Mouse (Mus musculus): ENCODE measurements around the gene Pgs1. TPM values are rescaled to one million over a fixed set of nuclear protein-coding genes. Genes with fewer than 3 reads are reported as not detected.

Pgs1 gene
- polyA plus RNA-seq, 1 experiment: 89.1 TPM

GRCm38 (mm10) chr11:117962228-117963067, 23.6 kb upstream of the Pgs1 start:
- WGBS: 92% methylated on average over 10 of the region's 10 CpGs
- Histone ChIP-seq H3K27ac (ENCODE audit: control insufficient read depth, insufficient read depth, low read length) (no peak overlapping the region), H3K36me3 (ENCODE audit: control insufficient read depth, insufficient read depth, low read length) (no peaks in the 10 kb centered on the region), H3K4me1 (replicated peaks; ENCODE audit: control insufficient read depth, insufficient read depth, low read length) (peaks cover 64% of the 10 kb centered on the region), H3K4me3 (ENCODE audit: control insufficient read depth, insufficient read depth, low read length) (no peak overlapping the region), H3K27me3 (ENCODE audit: control insufficient read depth, insufficient read depth, low read length) (no peaks in the 10 kb centered on the region)
- TF ChIP-seq POLR2A (IDR thresholded peaks at IDR 0.05; ENCODE audit: control insufficient read depth, extremely low read depth, insufficient read depth, low read length, poor library complexity) (no peak), CTCF (IDR thresholded peaks at IDR 0.05; ENCODE audit: borderline replicate concordance, control insufficient read depth, extremely low read depth, insufficient read depth, low read length, poor library complexity) (no peak)
- no peak for DNase-seq

- Histone ChIP-seq H3K36me3 (ENCODE audit: control insufficient read depth, insufficient read depth, low read length) (no peaks in the 10 kb centered on the region), H3K4me1 (replicated peaks; ENCODE audit: control insufficient read depth, insufficient read depth, low read length) (peaks cover 69% of the 10 kb centered on the region), H3K27me3 (ENCODE audit: control insufficient read depth, insufficient read depth, low read length) (no peaks in the 10 kb centered on the region), H3K27ac (ENCODE audit: control insufficient read depth, insufficient read depth, low read length) (no peak overlapping the region), H3K4me3 (ENCODE audit: control insufficient read depth, insufficient read depth, low read length) (peak overlapping the region; percentile 21)
- TF ChIP-seq POLR2A (IDR thresholded peaks at IDR 0.05; ENCODE audit: control insufficient read depth, extremely low read depth, insufficient read depth, low read length, poor library complexity) (peak; percentile 48; the same call in 1 of the 2 replicates), CTCF (IDR thresholded peaks at IDR 0.05; ENCODE audit: borderline replicate concordance, control insufficient read depth, extremely low read depth, insufficient read depth, low read length, poor library complexity) (peak; percentile 38; the same call in 1 of the 2 replicates)
- 4% methylated on average over 40 of the region's 40 CpGs for WGBS
- DNase-seq: peak; percentile 98
These were observed 22.9 kb upstream of the Pgs1 start for GRCm38 (mm10) chr11:117963091-117963793.

- Histone ChIP-seq H3K27ac (ENCODE audit: control insufficient read depth, insufficient read depth, low read length) (no peak overlapping the region), H3K4me1 (replicated peaks; ENCODE audit: control insufficient read depth, insufficient read depth, low read length) (peaks cover 71% of the 10 kb centered on the region), H3K4me3 (ENCODE audit: control insufficient read depth, insufficient read depth, low read length) (peak overlapping the region; percentile 21), H3K27me3 (ENCODE audit: control insufficient read depth, insufficient read depth, low read length) (no peaks in the 10 kb centered on the region), H3K36me3 (ENCODE audit: control insufficient read depth, insufficient read depth, low read length) (no peaks in the 10 kb centered on the region)
- 29% methylated on average over 9 of the region's 9 CpGs for WGBS
- TF ChIP-seq POLR2A (IDR thresholded peaks at IDR 0.05; ENCODE audit: control insufficient read depth, extremely low read depth, insufficient read depth, low read length, poor library complexity): no peak
- TF ChIP-seq CTCF (IDR thresholded peaks at IDR 0.05; ENCODE audit: borderline replicate concordance, control insufficient read depth, extremely low read depth, insufficient read depth, low read length, poor library complexity): no peak
- no peak for DNase-seq
These were observed 22.2 kb upstream of the Pgs1 start for GRCm38 (mm10) chr11:117963872-117964271.

DNA sequence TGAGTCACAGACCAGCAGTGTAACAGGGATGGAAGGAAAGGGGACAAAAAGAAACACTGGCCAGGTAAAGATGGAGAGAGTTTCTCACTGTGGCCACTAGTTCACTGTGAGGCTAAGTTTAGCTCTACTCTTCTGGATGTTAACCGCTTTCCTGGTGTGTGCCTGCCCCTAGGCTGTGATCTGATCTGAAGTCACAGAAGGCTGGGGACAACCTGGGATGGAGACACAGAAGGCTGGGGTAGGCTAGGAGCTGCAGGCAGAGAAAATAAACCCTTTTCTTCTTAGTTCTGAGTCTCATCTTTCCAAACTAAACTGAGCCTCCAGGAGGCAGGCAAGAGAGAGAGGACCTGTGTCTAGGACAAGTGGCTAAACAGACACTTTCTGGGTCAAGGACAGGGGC, 21.8 kb upstream of the Pgs1 start:
- WGBS: 53% methylated on average over 1 of the region's 1 CpGs
- TF ChIP-seq POLR2A (IDR thresholded peaks at IDR 0.05; ENCODE audit: control insufficient read depth, extremely low read depth, insufficient read depth, low read length, poor library complexity): no peak
- no peak for TF ChIP-seq CTCF (IDR thresholded peaks at IDR 0.05; ENCODE audit: borderline replicate concordance, control insufficient read depth, extremely low read depth, insufficient read depth, low read length, poor library complexity)
- Histone ChIP-seq H3K4me3 (ENCODE audit: control insufficient read depth, insufficient read depth, low read length) (no peak overlapping the region), H3K27me3 (ENCODE audit: control insufficient read depth, insufficient read depth, low read length) (no peaks in the 10 kb centered on the region), H3K27ac (ENCODE audit: control insufficient read depth, insufficient read depth, low read length) (no peak overlapping the region), H3K4me1 (replicated peaks; ENCODE audit: control insufficient read depth, insufficient read depth, low read length) (peaks cover 69% of the 10 kb centered on the region), H3K36me3 (ENCODE audit: control insufficient read depth, insufficient read depth, low read length) (no peaks in the 10 kb centered on the region)
- no peak for DNase-seq

DNA sequence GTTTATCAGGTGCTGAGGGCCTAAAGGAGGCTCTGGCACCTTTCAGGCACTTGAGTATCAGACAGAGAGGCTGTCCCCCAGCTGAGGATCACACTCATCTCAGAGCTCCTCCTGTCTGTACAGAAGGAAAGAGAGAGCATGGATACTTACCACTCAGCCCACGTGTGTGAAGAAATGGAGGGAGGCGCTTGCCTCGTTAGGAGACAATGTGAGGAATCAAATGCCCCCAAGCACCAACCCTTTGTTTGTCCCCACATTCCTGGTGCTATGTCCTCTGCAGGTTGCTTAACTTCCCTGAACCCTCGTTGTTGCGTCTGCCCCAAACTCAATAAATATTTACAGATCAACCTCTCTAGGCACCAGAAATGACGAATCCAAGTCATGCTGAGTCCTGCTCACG, 21.0 kb upstream of the Pgs1 start:
- Histone ChIP-seq H3K27ac (ENCODE audit: control insufficient read depth, insufficient read depth, low read length) (no peak overlapping the region), H3K27me3 (ENCODE audit: control insufficient read depth, insufficient read depth, low read length) (no peaks in the 10 kb centered on the region), H3K4me3 (ENCODE audit: control insufficient read depth, insufficient read depth, low read length) (no peak overlapping the region), H3K4me1 (replicated peaks; ENCODE audit: control insufficient read depth, insufficient read depth, low read length) (peaks cover 68% of the 10 kb centered on the region), H3K36me3 (ENCODE audit: control insufficient read depth, insufficient read depth, low read length) (no peaks in the 10 kb centered on the region)
- DNase-seq: no peak
- no peak for TF ChIP-seq CTCF (IDR thresholded peaks at IDR 0.05; ENCODE audit: borderline replicate concordance, control insufficient read depth, extremely low read depth, insufficient read depth, low read length, poor library complexity)
- TF ChIP-seq POLR2A (IDR thresholded peaks at IDR 0.05; ENCODE audit: control insufficient read depth, extremely low read depth, insufficient read depth, low read length, poor library complexity): no peak
- 53% methylated on average over 7 of the region's 7 CpGs for WGBS

- 25% methylated on average over 9 of the region's 9 CpGs for WGBS
- Histone ChIP-seq H3K36me3 (ENCODE audit: control insufficient read depth, insufficient read depth, low read length) (no peaks in the 10 kb centered on the region), H3K4me3 (ENCODE audit: control insufficient read depth, insufficient read depth, low read length) (no peak overlapping the region), H3K27me3 (ENCODE audit: control insufficient read depth, insufficient read depth, low read length) (no peaks in the 10 kb centered on the region), H3K27ac (ENCODE audit: control insufficient read depth, insufficient read depth, low read length) (no peak overlapping the region), H3K4me1 (replicated peaks; ENCODE audit: control insufficient read depth, insufficient read depth, low read length) (peaks cover 70% of the 10 kb centered on the region)
- TF ChIP-seq POLR2A (IDR thresholded peaks at IDR 0.05; ENCODE audit: control insufficient read depth, extremely low read depth, insufficient read depth, low read length, poor library complexity) (no peak), CTCF (IDR thresholded peaks at IDR 0.05; ENCODE audit: borderline replicate concordance, control insufficient read depth, extremely low read depth, insufficient read depth, low read length, poor library complexity) (no peak)
- no peak for DNase-seq
These were observed 20.5 kb upstream of the Pgs1 start for GRCm38 (mm10) chr11:117965561-117965981.

Measured in thymus, adult 2 months (tissue).